Mouse (Mus musculus) cerebellum, adult 2 months (tissue): ENCODE data around the gene Rb1.

Source experiments
- CTCF ChIP-seq: fragments of 200-500 bp; IDR thresholded peaks from 2 replicates; pipeline ENCODE4 v1.5.1; 2011; ENCODE audit warnings: low read depth, mild to moderate bottlenecking, control low read depth, low read length, moderate library complexity, borderline replicate concordance; ENCODE audit not compliant: insufficient read depth
- POLR2A ChIP-seq: fragments of 200-500 bp; IDR thresholded peaks from 2 replicates; pipeline ENCODE4 v1.6.1; 2011; ENCODE audit warnings: low read length, control low read depth, borderline replicate concordance; ENCODE audit not compliant: insufficient read depth

GRCm38 (mm10) chr14:73289915-73290314 lies 35.7 kb downstream of the Rb1 start:
- TF ChIP-seq CTCF (no peak), POLR2A (no peak)
